Mouse (Mus musculus): ENCODE measurements at regions not wholly inside any gene's neighbourhood (a gene's known extent, or its start where the extent isn't known, plus 50 kb on each side); places are given as distances from the start of the nearest gene placed in this dataset.

- Histone ChIP-seq H3K4me1 (ENCODE audit: control insufficient read depth, insufficient read depth, low read length) (no peaks in the 10 kb centered on the region), H3K9ac (ENCODE audit: low read depth, low read length) (no peak overlapping the region), H3K27ac (replicated peaks; ENCODE audit: insufficient read depth, low read depth, low read length) (no peak overlapping the region), H3K36me3 (ENCODE audit: control insufficient read depth, insufficient read depth, low read length) (no peaks in the 10 kb centered on the region), H3K4me3 (ENCODE audit: insufficient read depth, low read depth, low read length) (no peak overlapping the region), H3K79me2 (ENCODE audit: control insufficient read depth, insufficient read depth, low read length) (no peaks in the 10 kb centered on the region), H3K27me3 (ENCODE audit: control insufficient read depth, insufficient read depth, low read length) (no peaks in the 10 kb centered on the region)
- 64% methylated on average over 2 of the region's 2 CpGs for WGBS
- no peak for DNase-seq (ENCODE audit: extremely low read depth, low read depth, low spot score)
- TF ChIP-seq POLR2A (IDR thresholded peaks at IDR 0.05; ENCODE audit: extremely low read depth, insufficient read depth, low read length) (no peak), CTCF (IDR thresholded peaks at IDR 0.05; ENCODE audit: low read depth, low read length) (no peak)
Observed at GRCm38 (mm10) chr9:11579011-11579410, 674.4 kb upstream of the Cntn5 start.

- TF ChIP-seq CTCF (IDR thresholded peaks at IDR 0.05; ENCODE audit: low read depth, low read length) (no peak), POLR2A (IDR thresholded peaks at IDR 0.05; ENCODE audit: extremely low read depth, insufficient read depth, low read length) (no peak)
- H3K4me3 ChIP-seq (ENCODE audit: insufficient read depth, low read depth, low read length), result no peak overlapping the region
- H3K27ac ChIP-seq (replicated peaks; ENCODE audit: insufficient read depth, low read depth, low read length), result no peak overlapping the region
- H3K79me2 ChIP-seq (ENCODE audit: control insufficient read depth, insufficient read depth, low read length), result no peaks in the 10 kb centered on the region
- 57% methylated on average over 1 of the region's 1 CpGs for WGBS
- H3K4me1 ChIP-seq (ENCODE audit: control insufficient read depth, insufficient read depth, low read length), result no peaks in the 10 kb centered on the region
- H3K36me3 ChIP-seq (ENCODE audit: control insufficient read depth, insufficient read depth, low read length), result no peaks in the 10 kb centered on the region
- H3K9ac ChIP-seq (ENCODE audit: low read depth, low read length), result no peak overlapping the region
- no peak for DNase-seq (ENCODE audit: extremely low read depth, low read depth, low spot score)
- no peaks in the 10 kb centered on the region for H3K27me3 ChIP-seq (ENCODE audit: control insufficient read depth, insufficient read depth, low read length)
Observed at GRCm38 (mm10) chr9:11562885-11563284, 658.3 kb upstream of the Cntn5 start.

GRCm38 (mm10) chr9:11559384-11559783, 654.8 kb upstream of the Cntn5 start:
- TF ChIP-seq CTCF (IDR thresholded peaks at IDR 0.05; ENCODE audit: low read depth, low read length), result no peak
- Histone ChIP-seq H3K27me3 (ENCODE audit: control insufficient read depth, insufficient read depth, low read length) (no peaks in the 10 kb centered on the region), H3K4me3 (ENCODE audit: insufficient read depth, low read depth, low read length) (no peak overlapping the region), H3K27ac (replicated peaks; ENCODE audit: insufficient read depth, low read depth, low read length) (no peak overlapping the region), H3K9ac (ENCODE audit: low read depth, low read length) (no peak overlapping the region), H3K4me1 (ENCODE audit: control insufficient read depth, insufficient read depth, low read length) (no peaks in the 10 kb centered on the region), H3K79me2 (ENCODE audit: control insufficient read depth, insufficient read depth, low read length) (no peaks in the 10 kb centered on the region), H3K36me3 (ENCODE audit: control insufficient read depth, insufficient read depth, low read length) (no peaks in the 10 kb centered on the region)
- DNase-seq (ENCODE audit: extremely low read depth, low read depth, low spot score), result no peak
- 86% methylated on average over 1 of the region's 1 CpGs for WGBS

- Histone ChIP-seq H3K36me3 (ENCODE audit: control insufficient read depth, insufficient read depth, low read length) (no peaks in the 10 kb centered on the region), H3K79me2 (ENCODE audit: control insufficient read depth, insufficient read depth, low read length) (no peaks in the 10 kb centered on the region), H3K27me3 (ENCODE audit: control insufficient read depth, insufficient read depth, low read length) (no peaks in the 10 kb centered on the region), H3K4me1 (ENCODE audit: control insufficient read depth, insufficient read depth, low read length) (no peaks in the 10 kb centered on the region), H3K4me3 (ENCODE audit: insufficient read depth, low read depth, low read length) (no peak overlapping the region), H3K27ac (replicated peaks; ENCODE audit: insufficient read depth, low read depth, low read length) (no peak overlapping the region), H3K9ac (ENCODE audit: low read depth, low read length) (no peak overlapping the region)
- 76% methylated on average over 11 of the region's 11 CpGs for WGBS
- TF ChIP-seq CTCF (IDR thresholded peaks at IDR 0.05; ENCODE audit: low read depth, low read length) (no peak), POLR2A (IDR thresholded peaks at IDR 0.05; ENCODE audit: extremely low read depth, insufficient read depth, low read length) (no peak)
- DNase-seq (ENCODE audit: extremely low read depth, low read depth, low spot score), result no peak
Observed at GRCm38 (mm10) chr9:11513806-11514496, 609.4 kb upstream of the Cntn5 start.
